Mouse (Mus musculus) MN1 (cell line): ENCODE data around the gene Ap1s1.

ENCODE experiments used
- DNase-seq: peaks from one replicate; pipeline ENCODE4 v3.0.0-alpha.2; 2016; ENCODE audit warnings: low spot score

Gene Ap1s1

GRCm38 (mm10) chr5:137025132-137025531 is 20.8 kb downstream of the Ap1s1 start:
- peak; percentile 93 for DNase-seq

DNA sequence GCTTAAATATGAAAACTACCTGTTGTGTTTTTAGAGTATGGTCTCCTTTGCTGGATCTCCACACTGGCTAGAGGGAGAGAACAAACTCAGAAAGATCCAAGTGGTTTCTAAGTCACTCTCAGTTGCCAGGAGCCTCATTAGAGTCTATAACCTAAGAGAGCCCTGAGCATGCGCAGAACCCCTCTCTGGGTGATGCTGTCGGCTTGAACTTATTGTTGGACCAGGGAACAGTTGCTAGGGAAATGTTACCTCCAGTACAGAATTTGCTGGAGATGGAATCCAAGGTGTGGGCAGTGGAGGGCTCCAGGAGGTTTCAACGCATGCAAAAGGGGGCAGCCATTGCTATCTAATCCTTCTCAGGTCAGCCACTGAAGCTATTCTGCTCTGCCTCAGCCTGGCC is 21.6 kb downstream of the Ap1s1 start:
- no peak for DNase-seq

GRCm38 (mm10) chr5:137015913-137016312 is 30.0 kb downstream of the Ap1s1 start:
- DNase-seq: no peak

- DNase-seq: no peak
Measured at GRCm38 (mm10) chr5:137012401-137012950, 33.5 kb downstream of the Ap1s1 start.

GRCm38 (mm10) chr5:137009988-137010387 is 35.9 kb downstream of the Ap1s1 start:
- DNase-seq: peak; percentile 83

DNA sequence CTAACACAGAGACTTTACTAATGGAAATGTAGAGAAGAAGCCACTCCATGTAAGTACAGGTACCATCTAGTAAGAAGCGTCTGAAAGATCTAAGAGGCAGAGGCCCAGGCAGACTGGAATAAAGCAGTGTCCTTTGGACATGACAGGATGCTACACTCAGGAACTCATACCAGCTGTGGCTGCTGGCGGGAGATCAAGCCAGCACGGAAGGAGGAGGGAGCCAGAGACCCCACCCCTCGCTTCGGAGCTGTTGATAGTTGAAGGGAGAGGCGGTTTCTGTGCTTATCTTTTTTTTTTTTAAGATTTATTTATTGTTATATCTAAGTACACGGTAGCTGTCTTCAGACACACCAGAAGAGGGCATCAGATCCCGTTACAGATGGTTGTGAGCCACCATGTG is 38.7 kb downstream of the Ap1s1 start:
- DNase-seq: no peak

- no peak for DNase-seq
Measured at GRCm38 (mm10) chr5:137000612-137001011, 45.3 kb downstream of the Ap1s1 start.

- DNase-seq: no peak
Measured at GRCm38 (mm10) chr5:136999449-136999848, 46.5 kb downstream of the Ap1s1 start.

DNA sequence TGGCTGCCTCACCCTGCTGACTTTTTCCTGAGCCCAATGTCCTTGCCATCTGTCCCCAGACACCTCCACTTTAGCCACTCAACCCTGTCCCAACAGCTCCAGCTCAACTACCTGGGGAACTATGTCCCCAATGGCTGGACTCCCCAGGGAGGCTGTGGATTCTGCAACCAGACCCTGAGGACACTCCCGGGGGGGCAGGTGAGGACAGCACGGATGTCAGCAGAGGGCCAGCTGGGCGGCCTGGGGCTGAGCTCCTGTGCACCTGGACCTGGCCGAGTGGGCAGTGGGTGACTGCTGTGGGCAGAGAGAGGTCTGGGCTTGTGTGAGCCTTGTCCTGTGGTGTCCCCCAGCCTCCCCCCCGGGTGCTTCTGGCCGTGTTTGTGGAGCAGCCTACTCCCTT is 56.1 kb downstream of the Ap1s1 start:
- DNase-seq: no peak

DNA sequence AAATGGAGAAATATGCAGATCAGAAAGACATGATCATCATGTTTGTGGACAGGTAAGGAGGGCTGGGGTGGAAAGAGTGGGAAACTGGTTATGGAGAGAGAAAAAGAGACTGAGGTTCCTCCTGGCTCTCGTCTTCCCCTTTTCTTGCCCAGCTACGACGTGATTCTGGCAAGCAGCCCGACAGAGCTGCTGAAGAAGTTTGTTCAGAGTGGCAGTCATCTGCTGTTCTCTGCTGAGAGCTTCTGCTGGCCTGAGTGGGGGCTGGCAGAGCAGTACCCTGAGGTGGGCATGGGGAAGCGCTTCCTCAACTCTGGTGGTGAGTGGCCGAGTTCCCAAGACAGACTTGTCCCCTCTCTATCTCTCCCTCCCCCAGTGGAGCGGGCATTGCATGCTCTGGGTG is 57.5 kb downstream of the Ap1s1 start:
- DNase-seq: peak; percentile 66

DNA sequence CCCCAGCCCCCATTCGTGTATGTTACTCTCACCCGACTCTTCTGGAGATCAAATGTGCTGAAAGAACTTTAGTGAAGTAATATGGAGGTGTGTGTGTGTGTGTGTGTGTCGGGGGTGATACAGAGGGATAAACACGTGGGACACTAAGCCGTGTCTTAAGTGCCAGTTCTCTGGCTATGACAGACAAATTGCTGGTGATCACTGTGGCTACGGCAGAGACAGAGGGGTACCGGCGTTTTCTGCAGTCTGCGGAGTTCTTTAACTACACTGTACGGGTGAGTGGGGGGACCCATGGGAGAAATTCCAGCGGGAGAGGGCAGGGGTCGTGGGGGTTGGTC is 58.0 kb downstream of the Ap1s1 start, which contains the start of gene Znhit1:
TSS of gene Znhit1 (minus strand) at position 88 of the 338 bp plus-strand sequence.
- DNase-seq: peak; percentile 45

GRCm38 (mm10) chr5:136987138-136987933 is 58.6 kb downstream of the Ap1s1 start:
- peak; percentile 92 for DNase-seq

DNA sequence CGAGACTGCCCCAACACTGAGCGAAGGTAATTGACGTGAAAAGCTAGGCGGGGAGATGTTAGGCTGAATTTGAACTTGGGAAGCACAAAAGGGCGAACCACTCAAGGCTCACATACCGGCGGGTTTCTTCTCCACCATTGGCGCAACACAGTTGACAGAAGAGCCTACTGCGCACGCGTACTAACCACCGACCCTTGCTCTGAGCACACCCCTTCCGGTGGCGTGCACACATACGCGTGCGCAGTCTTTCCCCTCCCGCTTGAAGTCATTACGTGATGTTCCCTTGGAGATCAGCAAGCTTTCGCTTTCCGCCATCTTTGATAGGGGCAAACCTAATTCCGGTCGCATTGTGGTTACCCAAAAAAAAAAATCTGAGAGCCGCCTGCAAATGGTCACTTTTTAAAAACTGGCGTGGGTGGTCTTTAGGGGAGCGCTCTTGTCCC is 59.2 kb downstream of the Ap1s1 start, which contains the start of gene Plod3:
TSS of gene Plod3 (plus strand) at position 325 of the 443 bp plus-strand sequence.
- DNase-seq: peak; percentile 100
